Mouse (Mus musculus) intestine, embryonic 16.5 days (tissue): ENCODE results near the gene Arx. TPM values are rescaled to one million over a fixed set of nuclear protein-coding genes. Genes with fewer than 3 reads are reported as not detected.

Source experiments
- ATAC-seq: fragments of 200-750 bp; cut with Nextera tagmentation; 2 replicates; pipeline ENCODE4 v1.8.0; 2017; ENCODE audit warnings: moderate TSS enrichment, moderate library complexity
- H3K27ac ChIP-seq: fragments of 300-500 bp; sonication (generic); 2 replicates; pipeline ENCODE4 v1.5.1; 2014; ENCODE audit warnings: mild to moderate bottlenecking, low read length
- H3K27me3 ChIP-seq: fragments of 300-500 bp; sonication (generic); replicated peaks from 2 replicates; pipeline ENCODE4 v1.6.1; 2014; ENCODE audit warnings: low read length, control low read depth, mixed read lengths; ENCODE audit not compliant: control insufficient read depth, insufficient read depth
- H3K36me3 ChIP-seq: fragments of 300-500 bp; sonication (generic); 2 replicates; pipeline ENCODE4 v1.6.1; 2014; ENCODE audit warnings: low read length, control low read depth; ENCODE audit not compliant: control insufficient read depth, insufficient read depth
- H3K4me1 ChIP-seq: fragments of 300-500 bp; sonication (generic); 2 replicates; pipeline ENCODE4 v1.6.1; 2014; ENCODE audit warnings: low read length, control low read depth, mixed read lengths; ENCODE audit not compliant: control insufficient read depth, insufficient read depth
- H3K4me2 ChIP-seq: fragments of 300-500 bp; sonication (generic); 2 replicates; pipeline ENCODE4 v1.6.1; 2014; ENCODE audit warnings: low read depth, low read length, control low read depth
- H3K4me3 ChIP-seq: fragments of 300-500 bp; sonication (generic); 2 replicates; pipeline ENCODE4 v1.5.1; 2014; ENCODE audit warnings: mild to moderate bottlenecking, low read length
- H3K9ac ChIP-seq: fragments of 300-500 bp; sonication (generic); 2 replicates; pipeline ENCODE4 v1.6.1; 2014; ENCODE audit warnings: low read depth, low read length
- H3K9me3 ChIP-seq: fragments of 300-500 bp; sonication (generic); 2 replicates; pipeline ENCODE4 v1.6.1; 2016; ENCODE audit warnings: low read length, control low read depth; ENCODE audit not compliant: control insufficient read depth
- WGBS: fragments of 180-500 bp; shearing (Covaris S2); extraction: QIAGEN DNeasy Blood & Tissue Kit; methylation state at CpG from one replicate; pipeline ENCODE4 v1.1.7; 2014; 5-methylcytosine and 5-hydroxymethylcytosine counted together
- polyA plus RNA-seq: library from polyadenylated mRNA; unstranded; fragments of >200 nt; fragmentation: Nextera tagmentation; extraction: Ambion mirVana; gene quantifications from 2 replicates; pipeline ENCODE4 v1.2.1, GENCODE M21; 2015

Gene Arx
- polyA plus RNA-seq, 1 experiment from 2014 or later = 0.31 TPM

DNA sequence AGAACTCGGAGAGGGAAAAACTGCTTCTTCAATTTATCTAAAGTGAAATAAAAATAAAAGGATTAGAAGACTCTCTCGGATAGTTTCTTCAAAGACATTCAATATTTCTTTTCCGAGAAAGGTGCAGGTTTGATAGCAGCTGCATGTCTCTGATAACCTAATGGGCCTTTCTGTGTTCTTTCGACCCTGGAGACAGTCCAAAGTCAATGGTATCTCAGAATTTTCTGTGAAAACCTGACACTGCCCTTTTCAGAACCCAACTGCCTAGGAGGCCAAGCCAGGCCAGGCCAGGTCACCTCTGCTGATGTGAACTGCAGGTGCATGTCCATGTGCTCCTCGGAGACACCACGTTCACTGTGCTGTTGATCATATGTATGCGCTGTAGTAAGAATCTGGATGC is 19.5 kb downstream of the Arx start:
- Histone ChIP-seq H3K4me2 (no peak overlapping the region), H3K9me3 (no peaks in the 10 kb centered on the region), H3K27me3 (peaks cover 21% of the 10 kb centered on the region), H3K4me1 (no peaks in the 10 kb centered on the region), H3K9ac (no peak overlapping the region), H3K36me3 (no peaks in the 10 kb centered on the region), H3K27ac (no peak overlapping the region), H3K4me3 (no peak overlapping the region)
- no peak for ATAC-seq
- WGBS = 82% methylated on average over 7 of the region's 7 CpGs

DNA sequence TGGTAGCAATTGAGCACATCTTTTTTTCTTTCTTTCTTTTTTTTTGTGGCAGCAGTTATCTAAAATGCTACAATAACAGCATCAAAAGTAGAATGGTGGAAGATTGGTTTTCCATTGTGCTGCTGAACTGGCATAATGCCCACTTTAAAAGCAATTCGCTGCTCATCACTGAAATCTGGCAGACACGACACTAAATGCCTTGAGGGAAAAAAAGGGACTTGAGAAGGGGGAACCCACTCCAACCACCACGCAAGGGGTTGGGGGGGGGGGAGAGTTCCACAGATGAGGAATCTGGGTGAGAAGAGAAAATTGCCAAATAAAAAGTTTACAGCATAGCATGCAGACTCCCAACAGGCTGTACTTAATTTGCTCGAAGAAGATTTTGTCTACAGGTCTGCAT is 31.3 kb downstream of the Arx start:
- Histone ChIP-seq H3K9ac (no peak overlapping the region), H3K36me3 (no peaks in the 10 kb centered on the region), H3K4me2 (no peak overlapping the region), H3K4me3 (no peak overlapping the region), H3K27me3 (no peaks in the 10 kb centered on the region), H3K9me3 (no peaks in the 10 kb centered on the region), H3K27ac (no peak overlapping the region), H3K4me1 (no peaks in the 10 kb centered on the region)
- WGBS = 71% methylated on average over 4 of the region's 4 CpGs
- ATAC-seq = no peak

GRCm38 (mm10) chrX:93319979-93320378 is 33.7 kb downstream of the Arx start:
- Histone ChIP-seq H3K36me3 (no peaks in the 10 kb centered on the region), H3K4me2 (no peak overlapping the region), H3K9me3 (no peaks in the 10 kb centered on the region), H3K4me3 (no peak overlapping the region), H3K9ac (no peak overlapping the region), H3K4me1 (no peaks in the 10 kb centered on the region), H3K27me3 (no peaks in the 10 kb centered on the region), H3K27ac (no peak overlapping the region)
- ATAC-seq = no peak
- 74% methylated on average over 2 of the region's 2 CpGs for WGBS

- Histone ChIP-seq H3K4me1 (no peaks in the 10 kb centered on the region), H3K27ac (no peak overlapping the region), H3K9me3 (no peaks in the 10 kb centered on the region), H3K9ac (no peak overlapping the region), H3K27me3 (no peaks in the 10 kb centered on the region), H3K4me3 (no peak overlapping the region), H3K4me2 (no peak overlapping the region), H3K36me3 (no peaks in the 10 kb centered on the region)
- WGBS = 81% methylated on average over 1 of the region's 1 CpGs
- ATAC-seq = no peak
Measured at GRCm38 (mm10) chrX:93321336-93321735, 35.1 kb downstream of the Arx start.
